Mouse (Mus musculus) forebrain, embryonic 10.5 days (tissue): ENCODE measurements at regions not wholly inside any gene's neighbourhood (a gene's known extent, or its start where the extent isn't known, plus 50 kb on each side); places are given as distances from the start of the nearest gene placed in this dataset.
A peak's percentile ranks its signal among the peaks of the same experiment; 100 is the strongest.

Experiments used
- DNase-seq: peaks from one replicate; pipeline ENCODE4 v3.0.0-alpha.2; 2017; ENCODE audit warnings: low spot score; ENCODE audit errors: extremely low spot score
- H3K27ac ChIP-seq: fragments of 300-500 bp; sonication (generic); 2 replicates; pipeline ENCODE4 v1.5.1; 2016; ENCODE audit warnings: mild to moderate bottlenecking
- H3K27me3 ChIP-seq: fragments of 300-500 bp; sonication (generic); 2 replicates; pipeline ENCODE4 v1.6.1; 2016; ENCODE audit warnings: mild to moderate bottlenecking; ENCODE audit not compliant: poor library complexity, severe bottlenecking
- H3K36me3 ChIP-seq: fragments of 300-500 bp; sonication (generic); replicated peaks from 2 replicates; pipeline ENCODE4 v1.6.1; 2016; ENCODE audit warnings: mild to moderate bottlenecking, moderate library complexity
- H3K4me1 ChIP-seq: fragments of 300-500 bp; sonication (generic); 2 replicates; pipeline ENCODE4 v1.6.1; 2016
- H3K4me3 ChIP-seq: fragments of 300-500 bp; sonication (generic); 2 replicates; pipeline ENCODE4 v1.5.1; 2016; ENCODE audit warnings: mild to moderate bottlenecking, moderate library complexity
- H3K9me3 ChIP-seq: fragments of 300-500 bp; sonication (generic); 2 replicates; pipeline ENCODE4 v1.6.1; 2016; ENCODE audit warnings: mild to moderate bottlenecking, moderate library complexity
- WGBS: fragments of 180-500 bp; shearing (Covaris S2); methylation state at CpG from one replicate; pipeline ENCODE4 v1.1.7; 2016; 5-methylcytosine and 5-hydroxymethylcytosine counted together

GRCm38 (mm10) chr1:18668901-18669300 lies 404.0 kb upstream of the Defb41 start:
- DNase-seq, result no peak
- no peak overlapping the region for H3K4me3 ChIP-seq
- 86% methylated on average over 7 of the region's 7 CpGs for WGBS
- H3K27me3 ChIP-seq, result no peaks in the 10 kb centered on the region
- H3K27ac ChIP-seq, result no peak overlapping the region
- no peaks in the 10 kb centered on the region for H3K4me1 ChIP-seq
- H3K36me3 ChIP-seq, result no peaks in the 10 kb centered on the region
- no peaks in the 10 kb centered on the region for H3K9me3 ChIP-seq

GRCm38 (mm10) chr1:18668265-18668664 lies 403.3 kb upstream of the Defb41 start:
- 89% methylated on average over 5 of the region's 5 CpGs for WGBS
- Histone ChIP-seq H3K4me1 (no peaks in the 10 kb centered on the region), H3K27ac (no peak overlapping the region), H3K36me3 (no peaks in the 10 kb centered on the region), H3K27me3 (no peaks in the 10 kb centered on the region), H3K4me3 (no peak overlapping the region), H3K9me3 (no peaks in the 10 kb centered on the region)
- DNase-seq, result no peak

- no peak overlapping the region for H3K27ac ChIP-seq
Measured at GRCm38 (mm10) chr1:18640858-18641257, 375.9 kb upstream of the Defb41 start.

GRCm38 (mm10) chr1:18639460-18640300 lies 374.7 kb upstream of the Defb41 start:
- Histone ChIP-seq H3K4me1 (peaks cover 16% of the 10 kb centered on the region), H3K36me3 (no peaks in the 10 kb centered on the region), H3K4me3 (no peak overlapping the region; the same call in 1 of the 2 replicates), H3K9me3 (no peaks in the 10 kb centered on the region), H3K27ac (peak overlapping the region; percentile 60; the same call in 1 of the 2 replicates), H3K27me3 (no peaks in the 10 kb centered on the region)
- WGBS, result 23% methylated on average over 8 of the region's 8 CpGs
- DNase-seq, result peak; percentile 15

More at GRCm38 (mm10) chr1:18640858-18641257, 375.9 kb upstream of the Defb41 start:
- Histone ChIP-seq H3K27me3 (no peaks in the 10 kb centered on the region), H3K36me3 (no peaks in the 10 kb centered on the region), H3K4me3 (no peak overlapping the region), H3K4me1 (peaks cover 16% of the 10 kb centered on the region), H3K9me3 (no peaks in the 10 kb centered on the region)
- DNase-seq, result no peak

- Histone ChIP-seq H3K4me3 (no peak overlapping the region), H3K9me3 (no peaks in the 10 kb centered on the region), H3K27ac (no peak overlapping the region), H3K36me3 (no peaks in the 10 kb centered on the region), H3K4me1 (peaks cover 16% of the 10 kb centered on the region), H3K27me3 (no peaks in the 10 kb centered on the region)
- no peak for DNase-seq
Measured at GRCm38 (mm10) chr1:18637334-18637733, 372.4 kb upstream of the Defb41 start.

- Histone ChIP-seq H3K27me3 (no peaks in the 10 kb centered on the region), H3K9me3 (no peaks in the 10 kb centered on the region), H3K4me1 (no peaks in the 10 kb centered on the region), H3K36me3 (no peaks in the 10 kb centered on the region), H3K27ac (no peak overlapping the region), H3K4me3 (no peak overlapping the region)
- WGBS, result 87% methylated on average over 7 of the region's 7 CpGs
- DNase-seq, result no peak
Measured at GRCm38 (mm10) chr1:18610231-18610630, 345.3 kb upstream of the Defb41 start.

GRCm38 (mm10) chr1:18599864-18600263 lies 334.9 kb upstream of the Defb41 start:
- Histone ChIP-seq H3K27me3 (no peaks in the 10 kb centered on the region), H3K9me3 (no peaks in the 10 kb centered on the region), H3K4me3 (no peak overlapping the region), H3K36me3 (no peaks in the 10 kb centered on the region), H3K4me1 (peaks cover 9% of the 10 kb centered on the region), H3K27ac (no peak overlapping the region)
- no peak for DNase-seq
- 68% methylated on average over 1 of the region's 1 CpGs for WGBS

GRCm38 (mm10) chr1:18598908-18599307 lies 334.0 kb upstream of the Defb41 start:
- Histone ChIP-seq H3K27me3 (no peaks in the 10 kb centered on the region), H3K4me1 (peaks cover 9% of the 10 kb centered on the region), H3K9me3 (no peaks in the 10 kb centered on the region), H3K27ac (no peak overlapping the region), H3K36me3 (no peaks in the 10 kb centered on the region), H3K4me3 (no peak overlapping the region)
- 41% methylated on average over 4 of the region's 4 CpGs for WGBS
- DNase-seq, result no peak

- no peak overlapping the region for H3K4me3 ChIP-seq
- no peaks in the 10 kb centered on the region for H3K9me3 ChIP-seq
- H3K36me3 ChIP-seq, result no peaks in the 10 kb centered on the region
- H3K27me3 ChIP-seq, result no peaks in the 10 kb centered on the region
- no peak overlapping the region for H3K27ac ChIP-seq
- no peaks in the 10 kb centered on the region for H3K4me1 ChIP-seq
- 89% methylated on average over 6 of the region's 6 CpGs for WGBS
- DNase-seq, result no peak
Measured at GRCm38 (mm10) chr1:18583358-18584128, 318.6 kb upstream of the Defb41 start.

- H3K36me3 ChIP-seq, result no peaks in the 10 kb centered on the region
- 98% methylated on average over 2 of the region's 2 CpGs for WGBS
- no peaks in the 10 kb centered on the region for H3K9me3 ChIP-seq
- no peak for DNase-seq
- no peak overlapping the region for H3K27ac ChIP-seq
- no peak overlapping the region for H3K4me3 ChIP-seq
- no peaks in the 10 kb centered on the region for H3K4me1 ChIP-seq
- H3K27me3 ChIP-seq, result no peaks in the 10 kb centered on the region
Measured at GRCm38 (mm10) chr1:18578625-18579024, 313.7 kb upstream of the Defb41 start.

- H3K36me3 ChIP-seq, result no peaks in the 10 kb centered on the region
- WGBS, result 48% methylated on average over 2 of the region's 2 CpGs
- no peak overlapping the region for H3K4me3 ChIP-seq
- no peak overlapping the region for H3K27ac ChIP-seq
- no peaks in the 10 kb centered on the region for H3K9me3 ChIP-seq
- DNase-seq, result no peak
- peaks cover 6% of the 10 kb centered on the region; the same call in 1 of the 2 replicates for H3K4me1 ChIP-seq
- no peaks in the 10 kb centered on the region for H3K27me3 ChIP-seq
Measured at GRCm38 (mm10) chr1:18567086-18567485, 302.1 kb upstream of the Defb41 start.

- H3K4me1 ChIP-seq, result no peaks in the 10 kb centered on the region
- DNase-seq, result no peak
- no peaks in the 10 kb centered on the region for H3K36me3 ChIP-seq
- WGBS, result 82% methylated on average over 2 of the region's 2 CpGs
- H3K27me3 ChIP-seq, result no peaks in the 10 kb centered on the region
- H3K27ac ChIP-seq, result no peak overlapping the region
- no peaks in the 10 kb centered on the region for H3K9me3 ChIP-seq
- no peak overlapping the region for H3K4me3 ChIP-seq
Measured at GRCm38 (mm10) chr1:18551211-18551610, 286.3 kb upstream of the Defb41 start.

GRCm38 (mm10) chr1:18531702-18532101 lies 266.8 kb upstream of the Defb41 start:
- Histone ChIP-seq H3K4me1 (no peaks in the 10 kb centered on the region), H3K36me3 (no peaks in the 10 kb centered on the region), H3K9me3 (peaks cover 8% of the 10 kb centered on the region; the same call in 1 of the 2 replicates), H3K27me3 (no peaks in the 10 kb centered on the region), H3K27ac (no peak overlapping the region), H3K4me3 (no peak overlapping the region)
- WGBS, result 100% methylated on average over 1 of the region's 1 CpGs
- DNase-seq, result no peak
